Comparison of ENCODE assay signal across 9 mouse cellular contexts in the genomic region with DNA sequence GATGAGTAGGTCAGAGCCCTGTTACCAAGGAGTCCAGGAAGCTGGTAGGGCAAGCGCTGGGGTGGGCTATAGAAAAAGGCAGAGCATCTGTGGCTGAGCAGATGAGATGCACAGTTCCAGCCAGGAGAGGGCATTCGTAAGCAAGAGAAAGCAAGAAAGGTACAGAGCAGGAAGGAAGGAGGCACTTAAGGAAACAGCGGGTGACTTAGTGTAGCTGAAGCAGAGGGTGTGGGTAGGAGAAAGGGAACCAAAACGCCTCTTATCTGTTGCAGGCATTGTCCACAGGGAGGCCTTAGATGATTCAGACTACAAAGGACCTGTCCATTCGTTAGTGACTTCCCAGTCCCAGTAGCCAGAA. TPM values are rescaled to one million over a fixed set of nuclear protein-coding genes. Genes with fewer than 3 reads are reported as not detected.
A peak's percentile ranks its signal among the peaks of the same experiment; 100 is the strongest.
DNase-seq lines count a peak whose midpoint lies in the region.
"Had no signal": no experiment of that assay in that cellular context is flagged by ENCODE, and none has a peak within 500 bp of the region (broad histone marks: within the 10 kb centered on the region; RNA-seq: fewer than 3 reads in every experiment).

No protein-coding gene starts in this region.

- DNase-seq in urinary bladder, postnatal 14 days (ENCODE audit: low spot score), result peak; percentile 47
- DNase-seq in urinary bladder, adult 18-20 months (ENCODE audit: low spot score in 2 of 2), result no peak
- peak; percentile 60 for DNase-seq in embryo, embryonic 11 days
- DNase-seq in heart, postnatal 4 days, result peak; percentile 39
- DNase-seq in limb, embryonic 10.5 days (ENCODE audit: low spot score), result peak; percentile 60
- peak; percentile 48 for DNase-seq in mesoderm, embryonic 11.5 days (ENCODE audit: low read depth, low spot score)
- DNase-seq in spleen, postnatal 36 days (ENCODE audit: low spot score in 2 of 2), result peak; percentile 67 to 69
- DNase-seq in gastrocnemius, postnatal 14 days, result no peak

- intact Hi-C loops in gastrocnemius, postnatal 14 days (cut with DNase I; ENCODE audit: low total_unique reads), result no loop called here

- peak overlapping the region; percentile 98 for H3K4me3 ChIP-seq in limb, embryonic 10.5 days

- H3K27ac ChIP-seq in limb, embryonic 10.5 days, result peak overlapping the region; percentile 98

- H3K36me3 ChIP-seq in limb, embryonic 10.5 days, result peaks cover 56% of the 10 kb centered on the region

- no peaks in the 10 kb centered on the region for H3K9me3 ChIP-seq in limb, embryonic 10.5 days (replicated peaks)

- WGBS in limb, embryonic 10.5 days, result 56% methylated on average over 5 of the region's 5 CpGs

- no peaks in the 10 kb centered on the region for H3K27me3 ChIP-seq in limb, embryonic 10.5 days (ENCODE audit: low read depth, poor library complexity, severe bottlenecking)

- peaks cover 41% of the 10 kb centered on the region for H3K4me1 ChIP-seq in limb, embryonic 10.5 days

RNA-seq across cellular contexts. Expression of gene H13, which starts 2.4 kb away (rescaled TPM):
- total RNA-seq in heart, postnatal 4 days (2021), result 10 to 100 TPM; 54.1 to 54.2 TPM
- 104 and 118 TPM in 2 replicates for polyA plus RNA-seq in limb, embryonic 10.5 days (2016; fragmentation: Nextera tagmentation; extraction: Ambion mirVana)
- 10 to 100 TPM; 45.8 to 49.1 TPM for total RNA-seq in gastrocnemius, postnatal 14 days (2021)

RNA-seq across cellular contexts. Expression of gene Mcts2, which starts 15.2 kb away (rescaled TPM):
- 10 to 100 TPM; 19.9 to 20.2 TPM for total RNA-seq in heart, postnatal 4 days (2021)
- 38.0 and 43.9 TPM in 2 replicates for polyA plus RNA-seq in limb, embryonic 10.5 days (2016; fragmentation: Nextera tagmentation; extraction: Ambion mirVana)
- 10 to 100 TPM; 11.9 to 13.8 TPM for total RNA-seq in gastrocnemius, postnatal 14 days (2021)

RNA-seq across cellular contexts. Expression of gene Rem1, which starts 44.9 kb away (rescaled TPM):
- 10 to 100 TPM; 13.5 to 13.9 TPM for total RNA-seq in heart, postnatal 4 days (2021)
- 0.41 and 0.46 TPM in 2 replicates for polyA plus RNA-seq in limb, embryonic 10.5 days (2016; fragmentation: Nextera tagmentation; extraction: Ambion mirVana)
- total RNA-seq in gastrocnemius, postnatal 14 days (2021), result 1 to 10 TPM; 5.2 to 7.3 TPM

RNA-seq across cellular contexts. Expression of gene Defb25, which starts 48.8 kb away (rescaled TPM):
- total RNA-seq in heart, postnatal 4 days (2021), result not detected
- not detected in 2 replicates for polyA plus RNA-seq in limb, embryonic 10.5 days (2016; fragmentation: Nextera tagmentation; extraction: Ambion mirVana)
- 1 to 10 TPM; 1.3 to 1.4 TPM for total RNA-seq in gastrocnemius, postnatal 14 days (2021)
- total RNA-seq: heart, postnatal 14 days had no signal

Comparison
In these comparisons a context has a peak if more than half of its experiments do, and no peak if none do; other contexts are left out.
1. DNase-seq: peak in urinary bladder, postnatal 14 days (single experiment), embryo, embryonic 11 days (single experiment), heart, postnatal 4 days (single experiment), limb, embryonic 10.5 days (single experiment), mesoderm, embryonic 11.5 days (single experiment) and spleen, postnatal 36 days (2 of 2); none in urinary bladder, adult 18-20 months (0 of 2) and gastrocnemius, postnatal 14 days (single experiment).